Mouse (Mus musculus): Measurements from ENCODE around the gene Gpc5. TPM values are rescaled to one million over a fixed set of nuclear protein-coding genes. Genes with fewer than 3 reads are reported as not detected.

Gene Gpc5
- total and polyA plus RNA-seq, 3 experiments: 0.14 TPM; not detected in 2

DNA sequence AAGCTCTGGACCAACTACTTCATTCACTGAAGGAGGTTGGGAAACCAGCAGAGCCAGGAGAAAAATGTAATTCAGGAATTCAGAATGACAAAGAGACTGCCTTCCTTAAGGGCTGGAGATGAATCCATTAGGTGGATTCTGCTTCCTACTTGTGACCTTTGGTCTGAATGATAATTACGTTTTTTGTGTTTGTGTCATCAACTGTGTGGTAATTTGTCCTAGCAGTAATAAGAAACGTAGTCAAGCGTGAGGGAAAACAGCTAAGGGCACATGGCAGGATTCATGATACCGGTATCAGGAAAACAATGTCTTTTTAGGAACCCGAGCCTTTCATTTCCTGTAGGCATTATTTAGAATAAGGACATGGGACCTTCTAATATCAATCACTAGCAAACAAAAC lies 1045.3 kb downstream of the Gpc5 start:
- no peak overlapping the region for H3K9ac ChIP-seq (ENCODE audit: insufficient read depth, low read depth)
- no peak for DNase-seq (ENCODE audit: extremely low read depth)
- in situ Hi-C loops (cut with MboI; ENCODE audit: low pct_ligation_motif_present, low pct_unique_long_range_greater_than_20kb, low sequenced_read_pairs) (no loop called here), dilution Hi-C loops (cut with MboI; ENCODE audit: extremely low pct_ligation_motif_present, extremely low pct_unique_long_range_greater_than_20kb, low sequenced_read_pairs) (no loop called here)
- H3K27ac ChIP-seq (ENCODE audit: insufficient read depth, low read depth): no peak overlapping the region
- no peak overlapping the region for H3K4me3 ChIP-seq (replicated peaks in 1 of 3; ENCODE audit: low read depth in 2 of 3, low read length in 2 of 3, poor library complexity in 1 of 3)
- H3K27me3 ChIP-seq (replicated peaks): no peaks in the 10 kb centered on the region
- no peaks in the 10 kb centered on the region for H3K4me1 ChIP-seq (ENCODE audit: control insufficient read depth in 1 of 2, insufficient read depth in 2 of 2)
- TF ChIP-seq MEF2A (IDR thresholded peaks at IDR 0.05; ENCODE audit: borderline replicate concordance, low read depth, low read length) (no peak), TBP (conservative IDR thresholded peaks at IDR 0.05; ENCODE audit: low read depth, low read length) (no peak), UBTF (IDR thresholded peaks at IDR 0.05; ENCODE audit: low read depth, low read length) (no peak), EP300 (IDR thresholded peaks at IDR 0.05; ENCODE audit: low read length) (no peak), ZMIZ1 (IDR thresholded peaks at IDR 0.05; ENCODE audit: low read depth, low read length) (no peak), ZKSCAN1 (IDR thresholded peaks at IDR 0.05; ENCODE audit: borderline replicate concordance, low read depth, low read length) (no peak), MAZ (IDR thresholded peaks at IDR 0.05; ENCODE audit: low read depth, low read length) (no peak), MAFK (IDR thresholded peaks at IDR 0.05; ENCODE audit: insufficient replicate concordance, low read length) (no peak), JUND (conservative IDR thresholded peaks at IDR 0.05; ENCODE audit: low read depth, low read length) (no peak), KAT2A (IDR thresholded peaks at IDR 0.05; ENCODE audit: insufficient replicate concordance, low read length) (no peak), MAX (IDR thresholded peaks at IDR 0.05; ENCODE audit: low read length) (no peak), JUN (IDR thresholded peaks at IDR 0.05; ENCODE audit: insufficient read depth, low read depth, low read length) (no peak)
- no peaks in the 10 kb centered on the region for H3K79me2 ChIP-seq (replicated peaks; ENCODE audit: control insufficient read depth, extremely low read depth, insufficient read depth, poor library complexity, severe bottlenecking)
- H3K9me3 ChIP-seq (replicated peaks; ENCODE audit: low read length): peaks cover 2% of the 10 kb centered on the region
- H3K4me2 ChIP-seq (ENCODE audit: insufficient read depth, low read depth, poor library complexity, severe bottlenecking): no peak overlapping the region
- H3K36me3 ChIP-seq (replicated peaks in 1 of 2; ENCODE audit: control insufficient read depth in 1 of 2, insufficient read depth in 1 of 2, low read length in 1 of 2): no peaks in the 10 kb centered on the region

DNA sequence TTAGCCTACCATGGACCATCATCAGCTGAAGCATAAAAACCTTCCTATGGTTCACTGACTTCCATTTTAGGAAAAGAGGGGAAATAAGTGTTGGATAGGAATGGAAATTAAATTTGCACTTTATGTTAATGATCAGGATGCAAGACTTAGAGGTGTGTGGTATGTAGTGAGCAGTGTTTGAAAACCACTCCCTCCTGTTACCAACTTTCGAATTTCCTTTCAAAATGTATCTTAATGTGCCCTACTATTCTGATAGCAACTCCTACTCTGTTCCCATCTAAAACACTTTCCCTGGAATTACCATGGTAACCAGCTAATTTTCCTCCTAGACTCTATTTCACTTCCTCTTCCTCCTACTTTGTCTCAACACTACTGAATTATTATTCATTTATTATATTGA lies 1045.8 kb downstream of the Gpc5 start:
- no peaks in the 10 kb centered on the region for H3K36me3 ChIP-seq (replicated peaks in 1 of 2; ENCODE audit: control insufficient read depth in 1 of 2, insufficient read depth in 1 of 2, low read length in 1 of 2)
- H3K4me2 ChIP-seq (ENCODE audit: insufficient read depth, low read depth, poor library complexity, severe bottlenecking): no peak overlapping the region
- dilution Hi-C loops (cut with MboI; ENCODE audit: extremely low pct_ligation_motif_present, extremely low pct_unique_long_range_greater_than_20kb, low sequenced_read_pairs): no loop called here
- no peak for TF ChIP-seq MEF2A (IDR thresholded peaks at IDR 0.05; ENCODE audit: borderline replicate concordance, low read depth, low read length)
- TF ChIP-seq SMC3 (IDR thresholded peaks at IDR 0.05; ENCODE audit: low read depth, low read length): no peak
- no peak for TF ChIP-seq TCF12 (IDR thresholded peaks at IDR 0.05; ENCODE audit: low read depth, low read length)
- TF ChIP-seq MAX (IDR thresholded peaks at IDR 0.05; ENCODE audit: low read length): no peak
- no peak for TF ChIP-seq CHD2 (IDR thresholded peaks at IDR 0.05; ENCODE audit: low read length)
- no peak for TF ChIP-seq RCOR1 (conservative IDR thresholded peaks at IDR 0.05; ENCODE audit: low read depth, low read length)
- in situ Hi-C loops (cut with MboI; ENCODE audit: low pct_ligation_motif_present, low pct_unique_long_range_greater_than_20kb, low sequenced_read_pairs): no loop called here
- no peak overlapping the region for H3K27ac ChIP-seq (ENCODE audit: insufficient read depth, low read depth)
- H3K9me3 ChIP-seq (replicated peaks; ENCODE audit: low read length): peaks cover 2% of the 10 kb centered on the region
- no peaks in the 10 kb centered on the region for H3K4me1 ChIP-seq (ENCODE audit: control insufficient read depth in 1 of 2, insufficient read depth in 2 of 2)
- H3K4me3 ChIP-seq (replicated peaks in 1 of 3; ENCODE audit: low read depth in 2 of 3, low read length in 2 of 3, poor library complexity in 1 of 3): no peak overlapping the region
- H3K79me2 ChIP-seq (replicated peaks; ENCODE audit: control insufficient read depth, extremely low read depth, insufficient read depth, poor library complexity, severe bottlenecking): no peaks in the 10 kb centered on the region
- DNase-seq (ENCODE audit: extremely low read depth): no peak
- H3K27me3 ChIP-seq (replicated peaks): no peaks in the 10 kb centered on the region
- no peak overlapping the region for H3K9ac ChIP-seq (ENCODE audit: insufficient read depth, low read depth)

All from CH12.LX (cell line).